Mouse (Mus musculus): Measurements from ENCODE around the gene Lonp2. TPM values are rescaled to one million over a fixed set of nuclear protein-coding genes. Genes with fewer than 3 reads are reported as not detected.

Lonp2 gene
- total RNA-seq, 2 experiments from 2014 or later, result 57.6 to 63.9 TPM

DNA sequence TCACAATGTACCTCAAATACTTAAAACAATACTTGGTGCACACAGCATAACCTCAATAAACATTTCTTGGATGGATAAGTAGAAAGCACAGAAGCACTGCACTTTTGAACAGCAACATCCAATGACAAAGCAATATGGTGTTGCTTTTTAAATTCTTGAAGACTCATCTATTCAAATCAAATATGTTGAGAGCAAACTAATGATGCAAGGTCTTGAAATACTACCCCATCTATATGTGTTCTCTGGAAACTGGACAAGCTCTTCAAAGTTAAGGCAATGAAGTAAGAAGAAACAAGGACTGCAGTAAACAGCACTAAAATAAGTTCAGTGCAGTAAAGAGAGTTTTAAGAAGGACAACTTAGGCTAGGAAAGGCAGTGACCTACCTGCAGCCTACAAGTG, 117.1 kb downstream of the Lonp2 start:
- intact Hi-C loops (cut with DNase I), result no loop called here
- DNase-seq (ENCODE audit: low spot score in 2 of 2), result no peak

DNA sequence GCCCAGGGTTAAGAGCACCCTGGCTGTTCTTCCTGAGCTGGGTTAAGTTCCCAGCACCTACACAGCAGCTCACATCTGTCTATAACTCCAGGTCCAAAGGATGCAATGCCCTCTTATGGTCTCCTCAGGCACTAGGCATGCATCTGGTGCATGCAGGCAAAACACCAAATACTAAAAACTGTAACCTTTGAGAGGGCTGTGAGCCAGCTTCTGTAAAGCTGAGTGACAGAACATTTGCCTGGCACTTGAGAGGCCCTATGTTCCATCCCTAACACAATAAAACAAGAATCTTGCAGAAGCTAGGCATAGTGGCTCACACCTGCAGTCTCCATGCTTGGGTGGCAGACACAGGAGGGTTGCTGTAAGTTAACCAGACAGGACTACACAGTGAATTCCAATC, 117.8 kb downstream of the Lonp2 start:
- no peak for DNase-seq (ENCODE audit: low spot score in 2 of 2)
- intact Hi-C loops (cut with DNase I), result no loop called here

DNA sequence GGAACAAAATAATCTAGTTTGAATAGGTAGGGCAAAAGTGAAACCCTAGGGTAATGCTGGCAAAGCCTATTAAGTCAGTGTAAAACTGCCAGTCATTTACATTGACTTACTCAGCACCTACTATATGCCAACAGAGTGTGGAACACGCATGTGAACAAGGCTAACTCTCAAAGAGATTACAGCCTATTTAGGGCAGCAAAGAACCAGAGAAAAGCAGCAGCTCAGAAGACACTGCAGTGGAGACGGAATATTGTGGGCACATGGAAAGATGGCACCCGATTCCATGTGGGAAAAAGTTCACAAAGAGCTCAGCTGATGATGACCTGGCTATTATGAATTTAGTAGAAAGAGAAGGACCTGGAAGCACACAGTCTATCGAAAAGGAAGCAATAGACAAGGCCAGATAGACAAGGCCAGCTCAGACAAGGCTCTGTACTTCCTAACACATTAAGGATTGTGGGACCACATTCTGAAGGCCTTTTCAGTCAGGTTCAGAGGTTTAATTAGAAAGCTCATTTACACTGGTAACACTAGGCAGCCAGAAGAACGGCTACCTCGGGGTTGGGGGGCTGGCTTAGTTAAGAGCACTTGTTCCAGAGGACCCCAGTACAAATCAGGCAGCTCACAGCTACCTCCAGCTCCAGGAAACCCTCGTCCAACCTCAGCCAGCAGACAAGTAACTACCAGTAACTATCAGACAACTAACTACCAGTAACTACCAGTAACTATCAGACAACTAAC, 118.9 kb downstream of the Lonp2 start:
- DNase-seq (ENCODE audit: low spot score in 2 of 2), result no peak
- intact Hi-C loops (cut with DNase I), result no loop called here

DNA sequence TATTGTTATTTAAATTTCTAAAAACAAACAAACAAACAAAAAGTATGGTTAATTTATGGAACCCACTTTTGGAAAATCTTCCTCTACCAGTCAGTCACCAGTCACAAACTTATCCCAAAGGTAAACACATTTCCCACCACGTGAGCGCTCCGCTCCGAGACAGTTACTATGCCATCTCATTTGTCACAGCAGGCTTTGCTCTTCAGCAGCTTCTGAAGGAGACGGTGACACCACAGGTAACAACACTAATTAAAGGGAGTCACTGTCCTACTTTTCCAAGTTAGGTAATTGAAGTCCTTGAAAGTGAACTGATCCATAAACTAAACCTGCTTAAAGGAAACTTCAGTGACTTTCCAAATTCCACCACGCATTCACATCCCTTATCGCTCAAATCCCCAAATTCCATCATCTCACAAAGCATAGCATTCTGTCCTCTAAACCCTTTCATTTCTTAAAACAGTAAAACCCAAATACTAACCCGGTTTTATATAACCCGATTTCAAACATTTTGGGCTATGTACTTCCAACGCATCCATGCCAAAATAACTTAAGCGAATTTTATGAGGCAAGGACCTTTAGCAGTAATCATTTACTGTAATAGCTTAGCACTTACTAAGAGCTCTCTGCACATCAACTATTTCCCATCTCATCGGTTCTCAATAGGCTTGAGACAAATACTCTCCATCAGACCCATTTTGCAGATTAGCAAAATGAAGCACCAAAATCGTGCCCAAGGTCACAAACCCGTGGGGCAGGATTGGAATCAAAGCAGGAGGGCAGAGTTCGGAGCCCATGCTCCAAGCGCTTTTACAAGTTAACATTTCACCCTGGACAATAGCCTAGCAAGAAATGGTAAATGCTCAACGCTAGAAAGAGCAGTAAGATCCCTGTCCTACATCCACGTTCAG, 120.7 kb downstream of the Lonp2 start:
- intact Hi-C loops (cut with DNase I), result loop anchor here (5.0 kb wide), 2 partner anchors 138 to 153 kb away; no protein-coding TSS in a partner anchor
- peak in 1 of 2 experiments; percentile 15 for DNase-seq (ENCODE audit: low spot score in 2 of 2)

DNA sequence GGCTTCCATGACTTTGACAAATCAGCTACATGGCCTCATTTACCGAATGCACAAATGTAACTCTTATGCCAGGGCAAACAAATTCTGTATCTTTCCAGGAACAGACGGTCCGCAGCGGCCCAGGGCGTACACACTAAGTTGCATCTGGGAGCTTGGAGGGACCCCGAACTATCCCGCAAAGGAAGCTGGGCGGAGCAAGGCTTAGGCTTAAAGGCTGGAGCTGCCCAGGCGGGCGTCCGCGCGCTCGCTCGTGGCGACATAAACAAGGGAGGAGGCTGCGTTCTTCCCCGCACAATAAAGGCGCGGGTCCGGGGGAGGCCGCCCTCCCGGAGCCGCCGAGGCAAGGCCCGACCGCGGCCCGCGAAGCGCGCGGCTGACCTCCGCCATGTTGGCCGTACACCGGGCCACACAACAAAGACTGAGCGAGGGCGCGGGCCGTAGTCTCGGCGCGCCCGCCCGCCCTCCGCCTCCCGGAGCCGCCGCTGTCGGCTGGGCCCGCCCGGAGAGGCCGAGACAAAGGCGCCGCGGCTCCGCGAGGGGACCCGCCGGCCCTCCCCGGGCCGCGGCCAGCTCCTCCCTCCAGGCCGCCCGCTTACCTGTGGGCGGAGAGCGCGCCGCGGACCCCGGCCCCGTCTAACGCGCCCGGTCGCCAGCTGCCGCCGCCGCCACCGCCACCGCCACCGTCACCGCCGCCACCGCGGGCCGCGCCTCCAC, 121.5 kb downstream of the Lonp2 start, which contains the start of the genes Gm10638 and Siah1a:
Gm10638 (plus strand) TSS at position 479 of the 714 bp plus-strand sequence.
Siah1a (minus strand) TSS at position 714 of the 714 bp plus-strand sequence.
- DNase-seq (ENCODE audit: low spot score in 2 of 2), result peak; percentile 55 to 70
- intact Hi-C loops (cut with DNase I), result loop anchor here (5.0 kb wide), 2 partner anchors 137 to 152 kb away; no protein-coding TSS in a partner anchor

DNA sequence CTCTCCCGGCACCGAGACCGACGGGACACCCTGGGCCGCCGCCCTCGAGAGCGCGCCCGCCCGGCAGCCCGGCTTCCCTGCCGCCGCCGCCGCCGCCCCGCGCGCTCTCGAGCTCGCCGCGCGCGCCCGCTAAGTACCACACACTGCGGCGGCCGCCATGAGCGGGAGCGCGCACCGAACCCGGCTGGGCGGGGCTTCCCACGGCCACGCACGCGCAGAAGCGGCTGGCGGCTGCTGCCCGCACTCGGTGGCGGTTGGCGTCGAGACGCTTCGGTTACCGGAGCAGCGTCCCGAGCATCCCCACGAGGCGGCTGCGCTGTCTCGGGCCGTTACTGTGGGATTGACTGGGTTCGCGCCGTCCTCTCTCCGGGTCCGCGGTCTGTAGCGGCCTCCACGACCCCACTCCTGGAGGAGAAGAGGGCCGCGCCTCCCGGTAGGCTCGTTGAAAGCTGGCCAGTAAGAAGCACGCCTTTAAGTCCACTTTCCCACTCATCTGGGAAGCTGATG, 122.1 kb downstream of the Lonp2 start:
- intact Hi-C loops (cut with DNase I), result loop anchor here (5.0 kb wide), 2 partner anchors 136 to 151 kb away; no protein-coding TSS in a partner anchor
- peak; percentile 94 to 96 for DNase-seq (ENCODE audit: low spot score in 2 of 2)

DNA sequence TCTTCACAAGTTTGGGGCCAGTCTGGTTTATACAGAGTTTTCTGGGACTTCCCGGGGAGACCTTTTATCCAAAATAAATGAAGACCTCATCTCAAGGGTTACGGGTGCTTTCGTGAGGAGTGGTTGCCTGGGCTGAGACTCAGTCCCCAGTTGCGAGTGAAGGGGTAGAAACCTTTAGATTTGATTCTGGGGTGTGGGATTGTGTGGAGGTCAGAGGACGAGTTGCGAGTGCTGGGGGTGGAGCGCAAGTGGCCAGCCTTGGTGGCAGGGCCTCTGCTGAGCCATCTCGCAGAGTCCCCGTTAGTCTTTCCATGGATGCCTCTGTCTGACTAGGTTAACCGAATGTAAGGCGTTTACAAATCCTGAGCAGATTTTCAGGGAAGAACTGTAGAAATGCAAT, 122.7 kb downstream of the Lonp2 start:
- intact Hi-C loops (cut with DNase I), result loop anchor here (5.0 kb wide), 2 partner anchors 136 to 151 kb away; no protein-coding TSS in a partner anchor
- no peak for DNase-seq (ENCODE audit: low spot score in 2 of 2)

DNA sequence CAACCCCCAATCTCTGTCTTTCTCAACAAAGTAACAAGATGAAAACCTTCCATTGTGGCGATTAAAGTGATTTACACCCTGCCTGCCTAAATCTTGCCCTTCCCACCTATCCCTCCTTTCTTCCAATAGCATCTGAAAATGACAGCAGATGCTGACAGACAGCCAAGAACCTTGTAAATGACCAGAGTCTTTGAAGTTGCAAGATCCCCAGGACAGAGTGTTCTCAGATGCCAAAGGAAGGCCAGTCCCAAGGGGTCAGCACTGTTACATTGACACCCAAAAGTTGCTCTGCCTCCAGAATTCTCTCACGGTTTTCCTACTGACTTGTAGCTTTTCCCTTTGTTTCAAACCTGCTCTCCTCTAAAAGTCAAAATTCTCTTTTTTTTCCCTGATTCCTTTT, 126.0 kb downstream of the Lonp2 start:
- no peak for DNase-seq (ENCODE audit: low spot score in 2 of 2)
- intact Hi-C loops (cut with DNase I), result loop anchor here (5.0 kb wide), 2 partner anchors 132 to 147 kb away; no protein-coding TSS in a partner anchor

DNA sequence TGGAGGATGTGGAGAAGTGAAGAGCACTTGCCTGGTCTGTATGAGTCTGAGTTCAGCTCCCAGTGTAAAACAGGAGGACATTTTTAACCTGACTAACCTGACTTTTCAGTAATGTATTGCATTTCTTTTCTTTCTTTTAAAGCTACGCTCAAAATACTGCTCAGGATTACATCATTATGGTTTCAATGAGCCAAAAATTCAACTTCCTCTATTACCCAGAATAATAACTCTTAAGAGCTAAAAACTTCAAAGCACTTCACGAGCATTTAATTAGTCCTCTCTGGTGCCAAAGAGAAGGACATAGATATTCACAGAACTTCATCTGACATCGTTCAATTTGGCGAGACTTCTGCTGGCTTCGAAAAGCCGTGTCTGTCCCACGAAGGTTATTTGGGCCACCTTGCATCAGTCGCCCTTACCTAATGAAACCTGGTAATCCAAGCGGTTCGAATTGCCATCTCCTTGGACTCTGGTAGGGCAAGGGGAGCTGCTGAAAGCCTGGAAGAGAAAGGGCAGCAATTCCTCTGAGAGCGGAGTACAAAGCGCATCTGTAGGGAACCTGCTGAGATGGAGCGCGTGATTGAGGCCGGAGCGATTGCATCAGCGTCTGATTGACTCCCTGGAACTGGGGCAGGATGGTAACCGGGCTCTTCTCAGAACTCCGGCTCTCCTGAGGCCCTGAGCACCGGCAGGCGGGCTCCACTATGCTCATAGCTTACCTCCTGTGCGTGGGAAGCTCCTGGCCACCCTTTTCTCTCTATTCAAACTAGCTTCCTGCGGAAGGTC, 133.3 kb downstream of the Lonp2 start:
- intact Hi-C loops (cut with DNase I), result no loop called here
- peak; percentile 34 to 61 for DNase-seq (ENCODE audit: low spot score in 2 of 2)

DNA sequence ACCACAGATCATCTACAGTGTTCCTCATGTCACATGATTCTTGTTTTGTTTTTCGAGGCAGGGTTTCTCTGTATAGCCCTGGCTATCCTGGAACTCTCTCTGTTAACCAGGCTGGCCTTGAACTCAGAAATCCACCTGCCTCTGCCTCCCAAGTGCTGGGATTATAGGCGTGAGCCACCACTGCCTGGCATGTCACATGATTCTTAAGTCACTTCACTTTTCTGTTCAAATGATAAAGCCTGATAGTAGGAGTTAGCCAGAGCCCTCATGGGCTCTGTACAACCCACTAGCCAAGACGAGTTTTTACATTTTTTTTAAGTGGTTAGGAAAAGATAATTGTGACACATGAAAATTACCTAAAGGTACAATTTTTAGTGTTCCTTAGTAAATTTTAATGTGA, 134.8 kb downstream of the Lonp2 start:
- DNase-seq (ENCODE audit: low spot score in 2 of 2), result no peak
- intact Hi-C loops (cut with DNase I), result loop anchor here (1.0 kb wide), 1 partner anchor 11 kb away; no protein-coding TSS in a partner anchor

DNA sequence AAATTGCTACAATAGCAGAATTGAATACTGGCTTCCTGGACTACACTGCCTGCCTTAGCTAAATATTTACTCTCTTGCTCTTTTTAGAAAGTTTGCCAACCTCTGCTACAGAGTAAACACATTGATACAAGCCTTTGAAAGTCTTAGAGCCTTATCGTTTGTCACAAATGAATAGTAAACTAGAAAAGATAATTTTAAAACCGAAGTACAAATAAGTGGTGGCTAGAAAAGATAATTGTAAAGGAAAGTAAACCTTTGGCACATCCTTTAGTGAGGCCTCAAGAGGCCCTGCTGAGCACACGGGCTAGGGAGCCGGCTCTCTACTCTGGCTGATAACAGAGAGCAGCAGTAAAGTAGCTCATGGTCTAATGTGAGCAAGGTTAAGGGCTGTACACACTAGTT, 135.2 kb downstream of the Lonp2 start:
- intact Hi-C loops (cut with DNase I), result loop anchor here (1.0 kb wide), 1 partner anchor 12 kb away; no protein-coding TSS in a partner anchor
- DNase-seq (ENCODE audit: low spot score in 2 of 2), result no peak

DNA sequence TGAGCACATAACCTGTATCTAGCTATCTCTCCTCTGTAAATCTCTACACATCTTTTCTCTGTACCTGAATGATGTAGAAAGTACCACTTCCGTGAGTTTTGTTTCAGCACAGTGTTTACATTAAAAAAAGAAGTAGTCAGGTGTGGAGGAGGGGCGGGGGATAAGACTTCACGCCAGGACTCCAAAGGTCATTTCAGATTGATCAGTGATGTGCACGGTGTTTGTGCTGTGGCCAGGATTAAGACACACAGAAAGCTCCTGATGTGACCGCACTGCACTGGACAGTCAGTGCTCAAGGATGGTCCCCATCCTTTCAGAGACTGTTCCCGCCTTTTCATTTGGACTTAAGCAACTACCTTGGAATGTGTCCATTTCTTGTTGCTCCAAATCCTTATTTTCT, 136.9 kb downstream of the Lonp2 start:
- no peak for DNase-seq (ENCODE audit: low spot score in 2 of 2)
- intact Hi-C loops (cut with DNase I), result no loop called here

DNA sequence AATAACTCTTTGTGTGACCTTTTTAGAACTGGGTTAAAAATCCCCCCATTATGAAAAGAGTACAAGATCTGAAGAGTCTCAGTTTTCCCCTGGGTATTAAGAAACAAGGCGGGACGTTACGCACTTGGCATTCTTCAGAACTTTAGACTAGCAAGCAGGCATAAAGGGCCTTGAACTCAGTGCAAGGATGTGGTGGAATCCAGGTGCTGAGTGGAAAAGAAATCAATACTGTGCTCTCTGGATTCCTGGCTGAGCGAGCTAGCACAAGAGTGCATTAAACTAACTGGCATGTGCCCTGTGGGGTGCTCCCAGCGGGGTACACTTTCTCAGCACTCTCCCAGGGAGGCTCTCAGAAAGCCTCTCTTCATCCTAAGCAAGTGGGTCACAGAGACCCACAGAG, 139.0 kb downstream of the Lonp2 start:
- intact Hi-C loops (cut with DNase I), result no loop called here
- DNase-seq (ENCODE audit: low spot score in 2 of 2), result no peak

DNA sequence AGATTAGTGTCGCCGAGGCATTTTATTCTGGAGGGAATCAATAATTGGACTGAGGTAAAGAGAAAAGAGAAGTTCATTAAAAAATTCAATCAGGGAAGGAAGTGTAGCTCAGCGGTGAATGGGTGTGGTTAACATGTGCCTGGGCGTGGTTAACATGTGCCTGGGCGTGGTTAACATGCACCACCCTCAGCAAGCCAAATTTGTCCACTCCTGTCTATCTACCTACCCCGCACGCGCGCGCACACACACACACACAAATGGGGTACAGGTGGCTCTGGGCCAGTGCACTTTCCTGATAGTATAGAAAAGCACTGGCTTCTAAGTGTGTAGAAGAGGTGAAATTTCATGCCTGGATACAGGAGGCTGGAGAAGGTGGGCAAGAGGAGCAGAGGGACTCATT, 141.3 kb downstream of the Lonp2 start:
- no peak for DNase-seq (ENCODE audit: low spot score in 2 of 2)
- intact Hi-C loops (cut with DNase I), result no loop called here

DNA sequence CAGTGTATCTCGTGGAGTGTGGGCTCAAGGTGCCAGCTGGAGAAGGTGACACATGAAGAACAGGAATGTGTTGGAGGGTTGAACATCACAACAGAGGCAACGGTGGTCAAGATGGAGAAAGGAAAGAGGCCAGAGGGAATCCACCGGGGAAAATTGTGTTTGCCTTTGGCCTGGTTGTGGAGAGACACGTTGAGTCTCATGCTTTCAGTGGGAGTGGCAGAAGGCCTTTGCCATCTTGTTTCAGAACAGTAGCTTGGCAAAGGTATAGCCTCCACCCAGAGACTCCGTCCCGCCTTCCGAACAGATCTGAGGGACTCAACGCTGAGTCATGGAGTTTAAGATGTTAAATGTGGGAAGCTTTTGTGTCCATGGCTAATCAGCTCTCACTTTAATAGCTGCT, 141.8 kb downstream of the Lonp2 start:
- no peak for DNase-seq (ENCODE audit: low spot score in 2 of 2)
- intact Hi-C loops (cut with DNase I), result no loop called here

DNA sequence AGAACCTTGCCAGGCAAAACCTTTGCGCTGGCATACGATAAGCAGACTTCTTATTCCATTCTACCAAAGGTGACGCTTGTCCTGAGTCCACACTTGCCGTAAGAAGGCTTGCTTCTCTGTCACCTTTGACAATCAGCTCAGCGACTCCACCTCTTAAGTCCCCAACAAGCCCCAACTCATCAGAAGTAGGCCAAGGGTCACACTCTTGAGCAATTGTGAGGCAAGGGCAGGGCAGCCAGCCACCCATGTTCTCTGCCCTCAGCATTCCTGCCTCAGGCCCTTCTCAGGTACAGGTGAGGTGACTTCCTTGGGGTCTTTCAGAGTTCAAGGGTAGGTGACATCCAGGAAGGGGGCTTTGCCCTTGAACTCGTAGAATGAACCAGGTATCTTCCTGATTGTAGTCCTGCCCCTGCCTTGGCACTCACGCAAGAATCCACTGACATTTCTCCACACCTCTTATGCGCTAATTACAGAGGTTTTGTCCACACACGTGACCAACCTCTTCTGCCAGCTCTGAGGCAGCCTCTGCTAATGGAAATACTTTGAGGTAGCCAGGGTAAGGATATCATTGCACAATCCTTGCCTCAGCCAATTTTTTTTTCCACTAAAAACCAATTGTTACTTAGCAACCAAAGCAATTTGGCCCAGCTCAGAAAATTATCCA, 142.8 kb downstream of the Lonp2 start:
- intact Hi-C loops (cut with DNase I), result no loop called here
- peak in 1 of 2 experiments; percentile 12 for DNase-seq (ENCODE audit: low spot score in 2 of 2)

DNA sequence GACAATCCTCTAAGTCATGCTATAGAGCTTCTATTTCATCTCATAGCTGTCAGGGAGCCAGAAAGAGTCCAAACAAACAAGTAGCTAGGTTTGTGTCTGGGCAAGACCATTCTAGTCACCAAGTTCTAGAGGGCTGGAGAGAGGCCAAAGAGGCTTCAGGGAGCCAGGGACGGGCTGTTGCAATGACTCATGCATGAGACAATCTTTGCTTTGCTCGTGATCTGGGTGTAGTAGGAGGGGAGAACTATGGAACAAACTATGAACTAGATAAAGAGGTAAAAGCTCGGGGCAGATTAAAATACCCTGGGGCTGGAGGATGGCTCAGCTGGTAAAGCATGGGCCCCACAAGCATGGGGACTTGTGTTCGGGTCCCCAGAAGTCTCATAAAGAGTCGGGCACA, 144.7 kb downstream of the Lonp2 start:
- intact Hi-C loops (cut with DNase I), result no loop called here
- DNase-seq (ENCODE audit: low spot score in 2 of 2), result peak in 1 of 2 experiments; percentile 72
